Mouse (Mus musculus): Measurements from ENCODE around the gene Rragd. TPM values are rescaled to one million over a fixed set of nuclear protein-coding genes. Genes with fewer than 3 reads are reported as not detected.

Rragd gene
- polyA plus RNA-seq (2015; fragmentation: Nextera tagmentation; extraction: Ambion mirVana), result 22.7 and 23.9 TPM in 2 replicates

DNA sequence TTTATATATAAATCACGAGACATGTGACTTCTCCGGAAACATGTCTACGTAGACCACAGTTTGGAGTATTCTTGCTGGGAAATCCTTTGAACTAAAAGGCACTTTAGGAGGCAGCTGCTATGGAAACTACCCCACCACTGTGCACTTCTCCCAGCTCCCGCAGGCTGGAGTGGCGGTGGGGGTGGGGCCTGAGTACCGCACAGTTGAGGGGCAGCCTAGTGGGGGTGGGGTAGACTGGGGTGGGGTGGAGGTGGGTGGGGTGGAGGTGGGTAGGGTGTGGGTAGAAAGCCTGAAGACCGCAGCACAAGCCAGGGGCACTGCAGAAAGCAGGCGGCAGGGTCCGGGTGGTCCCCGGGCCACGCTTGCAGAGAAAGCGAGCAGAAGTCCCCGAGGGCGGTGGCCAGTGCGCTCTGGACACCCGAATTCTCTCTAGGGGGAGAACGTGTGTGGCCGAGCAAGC, at the start of gene Rragd:
Rragd (plus strand) TSS at position 322 of the 460 bp plus-strand sequence.
- Histone ChIP-seq H3K4me2 (peak within 1 kb of the TSS; percentile 93), H3K4me1 (peaks cover 32% of the 10 kb centered on the region), H3K27ac (peak within 1 kb of the TSS; percentile 88), H3K9me3 (replicated peaks) (no peaks in the 10 kb centered on the region), H3K27me3 (no peaks in the 10 kb centered on the region; the same call in 1 of the 2 replicates), H3K4me3 (peak within 1 kb of the TSS; percentile 86), H3K36me3 (ENCODE audit: poor library complexity, severe bottlenecking) (no peaks in the 10 kb centered on the region), H3K9ac (peak within 1 kb of the TSS; percentile 87)
- under 1% methylated on average over 18 of the region's 18 CpGs for WGBS
- ATAC-seq, result peak; percentile 88

GRCm38 (mm10) chr4:32936762-32937341, 46.0 kb upstream of the Rragd start:
- H3K9me3 ChIP-seq (replicated peaks), result no peaks in the 10 kb centered on the region
- H3K36me3 ChIP-seq (ENCODE audit: poor library complexity, severe bottlenecking), result no peaks in the 10 kb centered on the region
- H3K9ac ChIP-seq, result no peak overlapping the region
- WGBS, result 65% methylated on average over 9 of the region's 9 CpGs
- H3K4me3 ChIP-seq, result no peak overlapping the region
- no peak overlapping the region for H3K27ac ChIP-seq
- H3K27me3 ChIP-seq, result no peaks in the 10 kb centered on the region
- H3K4me1 ChIP-seq, result peaks cover 25% of the 10 kb centered on the region
- ATAC-seq, result no peak
- no peak overlapping the region for H3K4me2 ChIP-seq

GRCm38 (mm10) chr4:32939521-32939920, 43.3 kb upstream of the Rragd start:
- ATAC-seq, result peak; percentile 77
- Histone ChIP-seq H3K36me3 (ENCODE audit: poor library complexity, severe bottlenecking) (no peaks in the 10 kb centered on the region), H3K27ac (peak overlapping the region; percentile 82), H3K4me2 (no peak overlapping the region; the same call in 1 of the 2 replicates), H3K4me1 (peaks cover 25% of the 10 kb centered on the region), H3K27me3 (no peaks in the 10 kb centered on the region), H3K9ac (peak overlapping the region; percentile 41; the same call in 1 of the 2 replicates), H3K9me3 (replicated peaks) (no peaks in the 10 kb centered on the region), H3K4me3 (no peak overlapping the region)
- WGBS, result 20% methylated on average over 4 of the region's 4 CpGs

DNA sequence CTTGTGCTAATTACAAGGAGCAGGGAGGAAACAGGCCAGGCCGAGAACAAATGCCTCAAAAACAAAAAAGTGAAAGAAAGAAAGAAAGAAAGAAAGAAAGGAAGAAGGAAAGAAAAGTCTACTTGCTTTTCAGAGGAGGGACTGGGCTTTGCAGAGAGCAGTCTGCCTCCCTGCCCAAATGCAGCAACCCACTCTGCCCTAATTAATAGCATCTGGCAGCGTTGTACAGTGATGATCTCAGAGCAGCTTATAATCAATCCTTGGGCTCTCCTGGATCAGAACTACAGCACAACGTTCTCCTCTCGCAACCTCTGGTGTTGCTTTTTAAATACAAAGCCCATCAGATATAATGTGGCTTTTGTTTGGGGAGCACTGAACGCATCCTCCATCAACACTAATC, 42.9 kb upstream of the Rragd start:
- WGBS, result 22% methylated on average over 5 of the region's 5 CpGs
- peak; percentile 81 for ATAC-seq
- Histone ChIP-seq H3K27me3 (no peaks in the 10 kb centered on the region), H3K27ac (peak overlapping the region; percentile 82), H3K9ac (peak overlapping the region; percentile 30; the same call in 1 of the 2 replicates), H3K4me3 (no peak overlapping the region), H3K4me1 (peaks cover 25% of the 10 kb centered on the region), H3K36me3 (ENCODE audit: poor library complexity, severe bottlenecking) (no peaks in the 10 kb centered on the region), H3K4me2 (no peak overlapping the region), H3K9me3 (replicated peaks) (no peaks in the 10 kb centered on the region)

GRCm38 (mm10) chr4:32940984-32941383, 41.9 kb upstream of the Rragd start:
- no peaks in the 10 kb centered on the region for H3K9me3 ChIP-seq (replicated peaks)
- ATAC-seq, result no peak
- H3K27me3 ChIP-seq, result no peaks in the 10 kb centered on the region
- H3K36me3 ChIP-seq (ENCODE audit: poor library complexity, severe bottlenecking), result no peaks in the 10 kb centered on the region
- no peak overlapping the region for H3K4me2 ChIP-seq
- H3K4me1 ChIP-seq, result peaks cover 25% of the 10 kb centered on the region
- no peak overlapping the region for H3K9ac ChIP-seq
- no peak overlapping the region for H3K27ac ChIP-seq
- H3K4me3 ChIP-seq, result no peak overlapping the region
- 56% methylated on average over 4 of the region's 4 CpGs for WGBS

DNA sequence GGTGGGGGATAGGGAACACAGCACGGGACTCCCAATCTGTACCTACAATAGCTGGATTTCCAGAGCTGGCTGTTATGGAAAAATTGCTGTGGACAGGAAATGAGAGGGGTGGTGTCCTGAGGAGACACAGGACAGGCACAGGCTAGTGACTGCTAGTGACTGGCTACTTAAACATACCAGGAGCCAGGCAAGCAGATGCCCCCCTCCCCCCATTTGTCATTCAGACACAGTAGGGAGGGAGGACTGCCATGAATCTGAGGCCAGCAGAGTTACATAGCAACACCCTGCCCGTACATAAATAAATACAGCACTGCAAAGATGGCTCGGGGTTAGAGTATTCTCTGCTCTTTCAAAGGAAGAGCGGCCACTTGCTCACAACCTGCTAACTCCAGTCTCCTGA, 35.2 kb upstream of the Rragd start:
- peaks cover 8% of the 10 kb centered on the region; the same call in 1 of the 2 replicates for H3K27me3 ChIP-seq
- no peak overlapping the region for H3K27ac ChIP-seq
- H3K9ac ChIP-seq, result no peak overlapping the region
- H3K9me3 ChIP-seq (replicated peaks), result no peaks in the 10 kb centered on the region
- H3K4me3 ChIP-seq, result no peak overlapping the region
- H3K36me3 ChIP-seq (ENCODE audit: poor library complexity, severe bottlenecking), result no peaks in the 10 kb centered on the region
- no peak for ATAC-seq
- 40% methylated on average over 4 of the region's 4 CpGs for WGBS
- no peak overlapping the region for H3K4me2 ChIP-seq
- peaks cover 30% of the 10 kb centered on the region for H3K4me1 ChIP-seq

DNA sequence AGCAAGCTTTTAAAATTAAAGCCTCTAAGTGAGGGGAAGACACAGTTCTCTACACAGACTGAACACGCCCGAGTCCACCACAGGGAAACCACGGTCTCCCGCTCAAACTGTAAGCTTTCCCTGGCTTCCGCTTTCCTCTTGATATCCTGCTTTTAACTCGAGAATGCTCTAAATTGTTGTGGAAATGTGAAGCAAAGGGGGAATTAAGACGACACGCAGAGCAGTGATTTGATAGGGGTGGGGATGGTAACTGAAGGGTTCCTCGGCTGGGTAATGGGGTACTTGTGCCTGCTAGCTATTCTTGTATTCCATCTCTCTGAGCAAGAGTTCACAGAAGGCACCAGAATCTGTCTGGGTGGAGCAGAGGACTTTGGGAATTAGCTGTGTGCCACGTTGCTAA, 34.1 kb upstream of the Rragd start:
- no peaks in the 10 kb centered on the region for H3K9me3 ChIP-seq (replicated peaks)
- H3K4me3 ChIP-seq, result no peak overlapping the region
- H3K36me3 ChIP-seq (ENCODE audit: poor library complexity, severe bottlenecking), result no peaks in the 10 kb centered on the region
- H3K27me3 ChIP-seq, result peaks cover 11% of the 10 kb centered on the region; the same call in 1 of the 2 replicates
- H3K4me1 ChIP-seq, result peaks cover 30% of the 10 kb centered on the region
- H3K4me2 ChIP-seq, result peak overlapping the region; percentile 2; the same call in 1 of the 2 replicates
- WGBS, result 42% methylated on average over 10 of the region's 10 CpGs
- no peak for ATAC-seq
- no peak overlapping the region for H3K9ac ChIP-seq
- no peak overlapping the region for H3K27ac ChIP-seq

DNA sequence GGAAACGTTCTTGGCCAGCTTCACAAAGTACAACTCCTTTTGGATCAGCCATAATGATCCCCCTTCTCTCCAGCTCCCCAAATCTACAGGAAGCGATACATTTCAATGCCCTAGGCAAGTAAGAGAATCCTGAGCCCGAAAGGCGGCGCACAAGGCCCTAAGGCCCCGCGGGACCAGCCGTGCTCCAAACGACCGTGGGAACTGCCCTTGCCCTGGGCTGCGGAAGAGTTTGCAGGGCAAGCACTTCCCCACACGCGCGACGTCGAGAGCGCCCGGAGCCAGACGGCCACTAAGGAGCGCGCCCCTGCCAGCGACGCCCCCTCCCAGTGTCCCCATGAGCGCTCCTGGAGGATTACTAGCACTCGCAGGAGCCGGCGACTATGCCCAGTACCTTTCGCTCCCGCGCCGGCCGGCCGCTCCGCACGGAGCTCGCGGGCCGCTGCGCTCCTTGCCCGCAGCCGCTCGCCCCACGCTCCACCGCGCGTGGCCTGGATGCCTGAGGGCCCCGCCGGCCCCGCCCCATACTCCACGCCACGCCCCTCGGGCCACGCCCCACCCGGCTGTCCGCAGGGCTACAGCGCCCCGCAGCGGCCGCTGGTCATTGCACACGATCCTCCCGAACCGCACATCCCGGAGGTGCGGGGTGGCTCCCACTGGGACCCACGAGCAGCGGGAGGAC, 32.3 kb upstream of the Rragd start, which contains the start of gene Ankrd6:
Ankrd6 (minus strand) TSS at position 486 of the 679 bp plus-strand sequence.
- Histone ChIP-seq H3K27ac (no peak within 1 kb of the TSS), H3K4me3 (peak within 1 kb of the TSS; percentile 70), H3K27me3 (peaks cover 11% of the 10 kb centered on the region; the same call in 1 of the 2 replicates), H3K4me2 (peak within 1 kb of the TSS; percentile 85), H3K9me3 (replicated peaks) (no peaks in the 10 kb centered on the region), H3K9ac (peak within 1 kb of the TSS; percentile 76), H3K4me1 (peaks cover 30% of the 10 kb centered on the region), H3K36me3 (ENCODE audit: poor library complexity, severe bottlenecking) (no peaks in the 10 kb centered on the region)
- peak; percentile 96 for ATAC-seq
- under 1% methylated on average over 65 of the region's 66 CpGs for WGBS

GRCm38 (mm10) chr4:32951035-32951940, 31.5 kb upstream of the Rragd start:
- peak overlapping the region; percentile 76 for H3K9ac ChIP-seq
- peaks cover 30% of the 10 kb centered on the region for H3K4me1 ChIP-seq
- H3K27ac ChIP-seq, result no peak overlapping the region
- peak overlapping the region; percentile 70 for H3K4me3 ChIP-seq
- WGBS, result 6% methylated on average over 34 of the region's 34 CpGs
- ATAC-seq, result peak; percentile 69; the same call in 1 of the 2 replicates
- no peaks in the 10 kb centered on the region for H3K9me3 ChIP-seq (replicated peaks)
- H3K36me3 ChIP-seq (ENCODE audit: poor library complexity, severe bottlenecking), result no peaks in the 10 kb centered on the region
- H3K27me3 ChIP-seq, result peaks cover 11% of the 10 kb centered on the region; the same call in 1 of the 2 replicates
- H3K4me2 ChIP-seq, result peak overlapping the region; percentile 85

DNA sequence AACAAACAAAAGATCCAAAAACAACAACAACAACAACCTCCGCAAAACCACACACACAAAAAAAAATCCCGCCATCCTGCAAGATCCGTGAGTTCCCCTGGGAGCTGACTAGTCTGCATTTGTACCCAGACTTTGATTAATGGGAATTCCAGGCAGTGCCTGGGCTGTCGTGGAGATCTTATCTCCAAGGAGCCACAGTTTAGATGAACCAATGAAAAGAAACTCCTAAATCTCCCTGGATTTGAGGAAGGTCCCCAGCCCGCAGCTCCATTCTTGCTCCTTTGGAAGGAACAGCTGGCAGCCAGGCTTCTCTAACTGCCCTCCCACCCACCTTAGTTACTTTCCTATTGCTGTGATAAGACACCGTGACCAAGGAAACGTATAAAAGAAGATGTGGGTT, 30.2 kb upstream of the Rragd start:
- Histone ChIP-seq H3K4me3 (no peak overlapping the region), H3K4me1 (peaks cover 25% of the 10 kb centered on the region), H3K9ac (no peak overlapping the region), H3K27ac (no peak overlapping the region), H3K9me3 (replicated peaks) (no peaks in the 10 kb centered on the region), H3K36me3 (ENCODE audit: poor library complexity, severe bottlenecking) (no peaks in the 10 kb centered on the region), H3K27me3 (peaks cover 11% of the 10 kb centered on the region; the same call in 1 of the 2 replicates), H3K4me2 (no peak overlapping the region)
- no peak for ATAC-seq
- 35% methylated on average over 7 of the region's 7 CpGs for WGBS

- Histone ChIP-seq H3K4me3 (no peak overlapping the region), H3K27me3 (peaks cover 7% of the 10 kb centered on the region; the same call in 1 of the 2 replicates), H3K27ac (no peak overlapping the region), H3K9me3 (replicated peaks) (no peaks in the 10 kb centered on the region), H3K4me1 (peaks cover 3% of the 10 kb centered on the region), H3K4me2 (no peak overlapping the region), H3K9ac (no peak overlapping the region), H3K36me3 (ENCODE audit: poor library complexity, severe bottlenecking) (no peaks in the 10 kb centered on the region)
- ATAC-seq, result no peak
- WGBS, result 23% methylated on average over 2 of the region's 2 CpGs
These were observed 26.4 kb upstream of the Rragd start for GRCm38 (mm10) chr4:32956423-32956822.

Data from forebrain, embryonic 13.5 days (tissue).